Mouse (Mus musculus) heart, adult 2 months (tissue): ENCODE measurements around the gene Cc2d2a. TPM values are rescaled to one million over a fixed set of nuclear protein-coding genes. Genes with fewer than 3 reads are reported as not detected.

ENCODE experiments used
- DNase-seq, 2 experiments: peaks; one replicate each; pipeline ENCODE4 v3.0.0; 2021
- H3K27ac ChIP-seq: fragments of 200-600 bp; 2 replicates; pipeline ENCODE4 v1.8.1; 2022
- H3K27me3 ChIP-seq: fragments of 200-500 bp; 2 replicates; pipeline ENCODE4 v1.6.1; 2012; ENCODE audit warnings: mild to moderate bottlenecking, low read length, inconsistent platforms, mixed read lengths; ENCODE audit not compliant: control insufficient read depth, insufficient read depth
- H3K36me3 ChIP-seq: fragments of 200-500 bp; 2 replicates; pipeline ENCODE4 v1.6.1; 2012; ENCODE audit warnings: low read length, inconsistent platforms; ENCODE audit not compliant: control insufficient read depth, insufficient read depth
- H3K4me1 ChIP-seq: fragments of 200-500 bp; 2 replicates; pipeline ENCODE4 v1.6.1; 2011; ENCODE audit warnings: low read length; ENCODE audit not compliant: control insufficient read depth, insufficient read depth
- H3K4me3 ChIP-seq: fragments of 200-600 bp; 2 replicates; pipeline ENCODE4 v1.8.1; 2022
- H3K79me2 ChIP-seq: fragments of 200-500 bp; replicated peaks from 2 replicates; pipeline ENCODE4 v1.6.1; 2012; ENCODE audit warnings: mild to moderate bottlenecking, inconsistent platforms, low read length, moderate library complexity, mixed read lengths; ENCODE audit not compliant: control insufficient read depth, insufficient read depth
- H3K9ac ChIP-seq: fragments of 200-500 bp; 2 replicates; pipeline ENCODE4 v1.6.1; 2012; ENCODE audit warnings: low read depth, mild to moderate bottlenecking, control low read depth, inconsistent platforms, low read length, mixed read lengths
- CTCF ChIP-seq: fragments of 200-600 bp; IDR thresholded peaks from 2 replicates; pipeline ENCODE4 v1.8.1; 2022; ENCODE audit warnings: antibody characterized with exemption, mild to moderate bottlenecking, moderate library complexity
- EP300 ChIP-seq: fragments of 200-500 bp; IDR thresholded peaks from 2 replicates; pipeline ENCODE4 v1.6.1; 2011; ENCODE audit warnings: low read depth, low read length, control low read depth; ENCODE audit not compliant: insufficient read depth
- POLR2A ChIP-seq: fragments of 200-500 bp; IDR thresholded peaks from 2 replicates; pipeline ENCODE4 v1.6.1; 2011; ENCODE audit warnings: mild to moderate bottlenecking, low read depth, low read length, control low read depth; ENCODE audit not compliant: insufficient read depth
- WGBS: fragments of 180-500 bp; shearing (Covaris S2); methylation state at CpG from one replicate; pipeline ENCODE4 v1.1.7; 2018; 5-methylcytosine and 5-hydroxymethylcytosine counted together
- intact Hi-C: fragments of 180-260 bp; cut with DNase I; formaldehyde crosslinking; loops from one replicate; pipeline ENCODE4 v1.15.1; 2025
- polyA plus RNA-seq: library from polyadenylated mRNA; depleted of rRNA; stranded (reverse); fragments of >200 nt; gene quantifications from 2 replicates; pipeline ENCODE4 v1.2.3, GENCODE M21; 2012
- total RNA-seq, 2 experiments: library from RNA; stranded (reverse); gene quantifications; 2 replicates each; pipeline ENCODE4 v1.2.3; 2021

The Cc2d2a gene
- total and polyA plus RNA-seq, 3 experiments = 4.2 to 8.6 (median 6.6) TPM

- no peaks in the 10 kb centered on the region for H3K4me1 ChIP-seq
- no peak overlapping the region for H3K27ac ChIP-seq
- DNase-seq = no peak
- H3K36me3 ChIP-seq = no peaks in the 10 kb centered on the region
- intact Hi-C loops = no loop called here
- H3K79me2 ChIP-seq = no peaks in the 10 kb centered on the region
- no peak overlapping the region for H3K4me3 ChIP-seq
- no peak overlapping the region for H3K9ac ChIP-seq
- TF ChIP-seq POLR2A = no peak
- WGBS = 75% methylated on average over 5 of the region's 5 CpGs
- no peaks in the 10 kb centered on the region for H3K27me3 ChIP-seq
Measured at GRCm38 (mm10) chr5:43721538-43722451, 59.6 kb downstream of the Cc2d2a start.

GRCm38 (mm10) chr5:43722452-43722783, 60.3 kb downstream of the Cc2d2a start:
- Histone ChIP-seq H3K36me3 (no peaks in the 10 kb centered on the region; the same call in 1 of the 2 replicates), H3K27me3 (no peaks in the 10 kb centered on the region), H3K27ac (no peak overlapping the region), H3K4me3 (no peak overlapping the region), H3K9ac (no peak overlapping the region), H3K79me2 (no peaks in the 10 kb centered on the region), H3K4me1 (no peaks in the 10 kb centered on the region)
- intact Hi-C loops = no loop called here
- 89% methylated on average over 6 of the region's 6 CpGs for WGBS
- no peak for DNase-seq
- no peak for TF ChIP-seq EP300
- no peak for TF ChIP-seq POLR2A
- no peak for TF ChIP-seq CTCF

GRCm38 (mm10) chr5:43723830-43724229, 61.7 kb downstream of the Cc2d2a start:
- Histone ChIP-seq H3K4me3 (no peak overlapping the region), H3K27me3 (no peaks in the 10 kb centered on the region), H3K27ac (no peak overlapping the region), H3K4me1 (no peaks in the 10 kb centered on the region), H3K9ac (no peak overlapping the region), H3K36me3 (no peaks in the 10 kb centered on the region; the same call in 1 of the 2 replicates), H3K79me2 (no peaks in the 10 kb centered on the region)
- DNase-seq = no peak
- intact Hi-C loops = no loop called here
- TF ChIP-seq POLR2A = no peak
- no peak for TF ChIP-seq CTCF
- no peak for TF ChIP-seq EP300
- 90% methylated on average over 7 of the region's 7 CpGs for WGBS

GRCm38 (mm10) chr5:43728375-43729165, 66.4 kb downstream of the Cc2d2a start:
- Histone ChIP-seq H3K4me3 (no peak overlapping the region), H3K27ac (no peak overlapping the region), H3K79me2 (no peaks in the 10 kb centered on the region), H3K4me1 (no peaks in the 10 kb centered on the region), H3K9ac (no peak overlapping the region), H3K27me3 (no peaks in the 10 kb centered on the region), H3K36me3 (no peaks in the 10 kb centered on the region; the same call in 1 of the 2 replicates)
- intact Hi-C loops = no loop called here
- TF ChIP-seq POLR2A (no peak), CTCF (no peak), EP300 (no peak)
- no peak for DNase-seq
- 52% methylated on average over 11 of the region's 11 CpGs for WGBS

- intact Hi-C loops = no loop called here
- H3K4me1 ChIP-seq = no peaks in the 10 kb centered on the region
- H3K79me2 ChIP-seq = no peaks in the 10 kb centered on the region
- no peak overlapping the region for H3K27ac ChIP-seq
- H3K27me3 ChIP-seq = no peaks in the 10 kb centered on the region
- DNase-seq = no peak
- H3K9ac ChIP-seq = no peak overlapping the region
- 87% methylated on average over 8 of the region's 8 CpGs for WGBS
- H3K4me3 ChIP-seq = no peak overlapping the region
- H3K36me3 ChIP-seq = no peaks in the 10 kb centered on the region
- TF ChIP-seq POLR2A = no peak
- TF ChIP-seq EP300 = no peak
- TF ChIP-seq CTCF = no peak
Measured at GRCm38 (mm10) chr5:43732381-43732780, 70.2 kb downstream of the Cc2d2a start.

GRCm38 (mm10) chr5:43744187-43744586, 82.0 kb downstream of the Cc2d2a start:
- no peak for DNase-seq
- Histone ChIP-seq H3K36me3 (peaks cover 3% of the 10 kb centered on the region), H3K4me1 (no peaks in the 10 kb centered on the region), H3K4me3 (no peak overlapping the region), H3K79me2 (no peaks in the 10 kb centered on the region), H3K27ac (no peak overlapping the region), H3K27me3 (no peaks in the 10 kb centered on the region), H3K9ac (no peak overlapping the region)
- intact Hi-C loops = no loop called here
- TF ChIP-seq EP300 (no peak), POLR2A (no peak), CTCF (no peak)
- WGBS = 94% methylated on average over 1 of the region's 1 CpGs
